Mouse (Mus musculus): ENCODE measurements around the gene Slpi.

The Slpi gene

GRCm38 (mm10) chr2:164421306-164421705 lies 32.4 kb upstream of the Slpi start:
- DNase-seq (ENCODE audit: low read depth, low spot score): no peak

GRCm38 (mm10) chr2:164419489-164419888 lies 30.6 kb upstream of the Slpi start:
- no peak for DNase-seq (ENCODE audit: low read depth, low spot score)

DNA sequence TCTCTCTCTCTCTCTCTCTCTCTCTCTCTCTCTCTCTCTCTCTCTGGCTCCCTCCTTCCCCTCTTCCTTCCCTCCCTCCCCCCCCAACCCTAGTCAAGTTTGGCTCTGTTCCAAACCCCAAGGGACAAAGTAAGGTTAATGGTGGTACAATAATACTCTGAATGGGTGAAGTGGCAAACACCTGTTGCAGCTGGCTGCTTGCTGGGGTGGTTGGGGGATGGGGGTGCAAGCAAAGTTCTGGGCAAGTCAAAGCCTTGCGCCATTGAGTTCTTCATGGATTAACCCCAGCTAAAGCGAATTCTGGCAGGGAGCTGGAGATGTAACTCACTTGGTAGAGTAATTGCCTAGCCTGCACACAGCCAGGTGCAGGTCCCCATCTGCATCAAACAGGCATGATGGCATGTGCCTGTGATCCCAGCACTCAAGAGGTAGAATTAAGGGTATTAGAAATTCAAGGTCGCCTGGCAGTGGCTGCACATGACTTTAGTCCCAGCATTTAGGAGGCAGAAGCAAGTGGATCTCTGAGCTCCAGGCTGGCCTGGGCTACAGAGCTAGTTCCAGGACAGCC lies 29.5 kb upstream of the Slpi start:
- DNase-seq (ENCODE audit: low read depth, low spot score): no peak

DNA sequence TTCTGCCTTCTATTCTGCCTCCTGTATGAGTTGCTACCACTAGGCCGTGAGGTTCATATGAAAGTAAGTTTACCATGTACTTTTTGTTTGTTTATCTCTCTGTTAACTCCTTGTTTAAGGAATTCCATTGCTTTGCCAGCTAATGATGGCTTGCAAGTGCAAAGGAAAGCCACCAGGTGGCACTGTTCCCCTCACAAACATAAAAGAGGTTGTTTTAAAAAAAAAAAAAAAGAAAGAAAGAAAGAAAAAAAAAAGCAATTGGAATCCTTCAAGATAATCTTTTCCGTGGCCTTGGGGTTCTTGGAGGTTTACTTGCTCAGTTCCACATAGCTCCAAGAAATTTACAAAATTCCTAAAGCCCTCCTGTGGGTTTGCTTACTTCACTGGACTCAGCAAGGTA lies 28.3 kb upstream of the Slpi start:
- DNase-seq (ENCODE audit: low read depth, low spot score): peak; percentile 67

DNA sequence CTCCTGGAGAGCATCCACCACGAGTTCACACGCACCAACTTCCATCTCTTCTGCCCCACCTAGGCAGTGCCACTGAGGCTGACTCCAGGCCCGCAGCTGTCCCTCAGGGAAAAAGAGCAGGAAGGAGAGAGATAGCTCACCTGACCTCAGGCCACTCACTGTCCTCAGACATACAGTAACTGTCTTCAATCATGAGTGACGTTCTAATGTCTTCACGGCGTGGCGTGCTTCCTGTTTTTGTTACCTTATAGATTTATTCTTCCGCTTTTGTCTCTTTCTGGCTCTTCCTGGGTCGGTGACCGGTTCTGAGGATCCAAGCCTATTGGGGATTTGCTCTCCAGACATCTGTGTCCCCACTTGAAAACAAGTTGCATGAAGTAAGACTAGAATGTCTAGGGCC lies 25.7 kb upstream of the Slpi start:
- no peak for DNase-seq (ENCODE audit: low read depth, low spot score)

GRCm38 (mm10) chr2:164414167-164414566 lies 25.3 kb upstream of the Slpi start:
- no peak for DNase-seq (ENCODE audit: low read depth, low spot score)

DNA sequence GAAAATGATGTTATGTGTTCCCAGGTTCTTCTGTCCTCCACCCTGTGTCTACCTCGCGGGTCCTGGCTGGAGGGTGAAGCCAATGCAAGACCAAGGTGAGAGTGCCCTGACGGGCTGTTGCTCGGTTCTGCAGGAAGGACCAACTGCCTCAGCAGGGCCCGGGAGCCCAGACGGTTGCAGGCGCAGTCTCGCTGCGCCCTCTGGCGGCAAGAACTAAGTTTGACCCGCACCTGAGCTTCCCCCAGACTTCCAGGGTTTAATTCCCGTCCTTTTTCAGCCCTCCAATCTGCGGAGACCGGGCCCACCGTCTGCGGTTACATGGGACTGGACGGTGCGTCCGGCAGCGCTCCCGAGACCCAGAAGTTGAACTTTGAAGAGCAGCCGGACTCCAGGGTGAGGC lies 18.8 kb upstream of the Slpi start:
- DNase-seq (ENCODE audit: low read depth, low spot score): peak; percentile 88

DNA sequence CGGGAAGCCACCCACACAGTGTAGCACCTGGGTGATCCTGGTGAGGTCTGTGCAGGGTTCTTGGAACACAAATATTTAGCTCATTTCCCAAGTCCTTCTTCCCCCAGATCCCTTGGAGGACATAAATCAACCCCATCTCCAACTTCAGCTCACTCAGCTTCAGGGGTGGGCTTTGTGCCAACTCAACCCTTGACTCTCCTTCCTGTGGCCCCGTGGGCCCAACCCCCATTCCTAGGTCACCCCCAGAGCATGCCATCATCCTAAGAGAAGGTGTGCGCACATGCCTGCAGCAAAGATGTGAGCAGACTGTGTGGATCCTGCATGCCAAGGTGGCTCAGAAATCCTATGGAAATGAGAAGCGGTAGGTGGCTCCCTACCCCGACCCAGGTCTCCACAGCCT lies 16.6 kb upstream of the Slpi start:
- no peak for DNase-seq (ENCODE audit: low read depth, low spot score)

- DNase-seq (ENCODE audit: low read depth, low spot score): no peak
Observed at GRCm38 (mm10) chr2:164405060-164405459, 16.2 kb upstream of the Slpi start, which contains the start of gene Matn4. Matn4 (minus strand) TSS chr2:164405160.

- DNase-seq (ENCODE audit: low read depth, low spot score): no peak
Observed at GRCm38 (mm10) chr2:164404082-164404990, 15.4 kb upstream of the Slpi start.

DNA sequence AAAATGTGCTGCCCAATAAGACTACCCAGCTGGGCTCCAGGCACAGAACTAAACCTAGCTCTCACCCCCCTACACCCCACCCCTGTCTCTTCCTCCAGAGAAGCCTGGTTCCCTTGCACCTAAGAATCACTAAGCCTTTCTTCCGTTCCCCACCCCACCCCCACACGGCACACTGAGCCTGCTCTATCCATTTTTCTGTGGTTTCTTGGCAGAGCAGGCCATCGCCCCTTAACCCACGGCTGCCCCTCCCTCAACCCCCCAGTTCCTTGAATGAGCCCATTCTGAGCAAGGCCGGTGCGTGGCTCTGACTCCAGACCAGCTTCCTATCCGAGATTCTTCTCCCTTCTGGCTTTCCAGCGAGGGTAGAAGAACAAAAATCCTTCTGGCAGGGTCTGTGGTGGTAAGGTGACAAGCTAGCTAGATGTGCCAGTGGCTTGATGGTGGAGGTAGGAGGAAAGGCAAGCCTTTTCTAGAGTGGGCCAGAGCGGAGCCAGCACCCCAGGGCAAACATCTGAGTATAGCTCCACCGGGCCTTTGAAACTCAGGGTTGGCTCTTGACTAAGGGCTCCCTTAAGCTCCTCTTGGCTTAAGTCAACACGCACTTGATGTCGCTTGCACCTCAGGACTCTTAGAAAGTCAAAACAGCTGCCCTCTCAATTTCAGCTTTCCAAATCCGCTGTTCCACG lies 14.6 kb upstream of the Slpi start:
- DNase-seq (ENCODE audit: low read depth, low spot score): no peak

DNA sequence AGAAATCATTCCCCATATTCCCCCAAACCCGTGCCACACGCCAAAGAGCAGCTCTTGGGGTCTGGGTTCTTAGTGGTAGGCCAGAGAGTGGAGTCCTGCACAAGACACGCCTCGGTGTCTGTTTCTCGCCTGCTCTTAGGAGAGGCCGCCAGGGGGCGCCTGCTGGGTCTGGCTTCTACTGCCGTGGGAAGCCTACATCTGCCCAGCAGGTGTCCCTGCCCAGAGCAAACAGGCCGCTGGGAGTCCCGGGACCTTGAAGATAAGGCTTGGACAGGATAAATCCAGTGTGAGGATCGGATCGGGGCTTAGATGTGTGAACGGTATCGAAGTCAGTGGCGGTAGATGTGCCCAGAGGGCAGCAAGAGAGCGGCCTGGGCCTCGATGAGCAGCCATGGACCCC lies 14.0 kb upstream of the Slpi start, which contains the start of gene Rbpjl:
TSS of gene Rbpjl (plus strand) at position 236 of the 400 bp plus-strand sequence.
- peak; percentile 89 for DNase-seq (ENCODE audit: low read depth, low spot score)

GRCm38 (mm10) chr2:164396911-164397310 lies 8.0 kb upstream of the Slpi start:
- no peak for DNase-seq (ENCODE audit: low read depth, low spot score)

DNA sequence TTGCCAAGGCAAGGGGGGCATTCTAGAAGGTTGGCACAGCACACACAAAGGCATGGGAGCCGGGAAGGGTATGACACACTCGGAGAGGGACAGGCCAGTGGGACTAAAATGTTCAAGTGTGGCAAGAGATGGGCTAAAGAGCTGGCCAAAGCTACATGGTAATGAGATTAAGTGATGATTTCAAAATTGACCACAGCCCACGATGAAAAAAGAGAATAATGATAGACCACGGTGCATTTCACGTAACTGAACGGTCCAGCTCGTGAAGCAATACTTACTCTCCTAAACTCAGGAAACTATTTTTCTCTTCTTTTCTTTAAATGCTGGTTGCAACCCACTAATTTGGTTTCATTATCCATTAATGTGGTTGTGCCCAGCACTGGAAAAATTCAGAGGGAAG lies 7.2 kb upstream of the Slpi start:
- DNase-seq (ENCODE audit: low read depth, low spot score): no peak

GRCm38 (mm10) chr2:164393126-164393525 lies 4.2 kb upstream of the Slpi start:
- no peak for DNase-seq (ENCODE audit: low read depth, low spot score)

- DNase-seq (ENCODE audit: low read depth, low spot score): peak; percentile 86
Observed at GRCm38 (mm10) chr2:164389499-164389898, 604 bp upstream of the Slpi start.

DNA sequence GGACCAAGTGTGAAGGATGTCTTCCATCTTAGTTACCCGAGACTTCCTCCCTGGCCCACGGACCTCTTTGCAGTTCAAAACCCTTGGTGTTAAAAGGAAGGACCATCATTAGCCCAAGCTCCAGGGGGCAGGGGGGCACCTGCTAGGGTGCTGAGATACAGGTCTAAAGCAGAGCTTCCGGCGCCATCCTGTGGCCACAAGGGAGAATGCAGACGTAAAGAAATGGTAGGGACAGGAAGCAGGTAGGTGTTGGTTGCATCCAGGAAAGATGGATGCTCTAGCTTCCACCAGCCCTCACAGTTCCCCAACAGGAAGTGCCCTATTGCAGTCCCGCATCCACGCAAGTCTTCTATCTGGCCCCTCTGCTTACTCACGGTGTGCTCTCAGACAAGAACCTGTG lies 1.9 kb downstream of the Slpi start:
- no peak for DNase-seq (ENCODE audit: low read depth, low spot score)

- DNase-seq (ENCODE audit: low read depth, low spot score): peak; percentile 74
Observed at GRCm38 (mm10) chr2:164385927-164386763, 2.8 kb downstream of the Slpi start.

DNA sequence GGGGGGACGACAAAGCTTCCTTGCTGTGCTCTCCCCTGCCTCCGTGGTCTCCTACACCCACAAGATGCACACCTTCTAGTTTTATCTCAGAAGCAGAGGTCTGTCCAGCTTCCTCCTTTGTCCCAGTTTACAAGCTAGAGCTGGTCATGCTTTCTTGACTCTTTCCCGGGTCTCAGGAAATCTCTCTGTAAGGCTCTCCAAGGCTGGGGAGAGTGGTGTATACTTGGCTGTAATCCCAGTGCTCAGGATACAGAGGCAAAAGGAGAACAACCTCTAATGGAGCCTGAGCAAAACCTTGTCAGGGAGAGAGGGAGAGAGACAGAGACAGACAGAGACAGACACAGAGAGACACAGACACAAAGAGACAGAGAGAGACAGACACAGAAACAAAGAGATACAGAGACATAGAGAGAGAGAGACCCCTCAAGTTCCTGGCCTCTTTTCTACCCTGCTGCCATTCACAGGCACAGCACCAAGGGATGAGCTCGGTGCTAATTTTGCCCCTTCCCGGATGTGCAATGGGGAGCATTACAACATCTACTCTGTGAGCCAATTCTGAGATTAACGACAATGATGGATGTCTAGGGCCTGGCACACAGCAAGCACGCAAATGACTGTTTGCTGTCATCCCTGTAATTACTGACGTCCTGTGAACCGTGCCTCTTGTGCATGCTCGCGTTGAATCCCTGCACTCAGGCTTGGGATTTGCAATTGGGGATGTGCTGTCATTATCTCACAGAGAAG lies 5.1 kb downstream of the Slpi start:
- no peak for DNase-seq (ENCODE audit: low read depth, low spot score)

DNA sequence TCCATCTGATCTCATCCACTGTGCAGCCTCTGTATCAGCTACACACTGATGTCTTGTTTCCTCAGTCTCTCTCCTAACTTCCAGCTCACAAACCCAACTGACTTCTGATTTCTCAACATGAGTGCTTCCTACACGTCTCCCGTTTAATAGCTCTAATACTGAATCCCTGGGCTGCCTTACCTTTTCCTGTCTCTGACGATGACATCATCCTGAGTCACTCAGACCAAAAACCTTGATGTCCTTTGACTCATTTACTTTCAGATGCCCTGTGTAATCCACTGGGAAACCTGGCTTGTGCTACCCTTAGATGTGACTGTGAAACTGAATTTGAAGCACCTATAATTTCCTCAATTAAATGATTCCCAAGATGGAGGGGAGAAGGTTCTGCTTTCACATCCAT lies 5.9 kb downstream of the Slpi start:
- DNase-seq (ENCODE audit: low read depth, low spot score): no peak

DNA sequence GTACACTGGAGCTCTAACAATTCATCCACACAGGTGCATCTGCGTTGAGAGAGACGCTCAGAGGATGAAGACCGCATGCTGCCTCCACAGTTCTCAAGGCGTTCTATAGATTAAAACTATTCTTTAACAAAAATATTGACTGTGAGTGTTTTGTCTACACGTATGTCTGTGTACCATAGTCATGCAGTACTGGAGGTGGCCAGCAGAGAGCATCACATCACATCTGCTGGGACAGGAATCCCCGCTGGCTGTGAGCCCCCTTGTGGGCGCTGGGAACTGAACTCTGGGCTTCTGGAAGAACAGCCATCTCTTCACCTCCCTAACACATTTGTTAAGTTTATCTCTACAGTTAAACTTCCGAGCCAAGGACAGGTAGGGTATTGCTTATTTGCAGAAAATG lies 7.2 kb downstream of the Slpi start:
- DNase-seq (ENCODE audit: low read depth, low spot score): no peak

Data from mesoderm, embryonic 11.5 days (tissue).